ENCODE assay signal across 30 mouse cellular contexts in genomic region chr12:81101691-81102090, GRCm38 (mm10).
DNase-seq lines count a peak whose midpoint lies in the region; ATAC-seq lines count a peak whose summit lies in the region.
"Had no signal": no experiment of that assay in that cellular context is flagged by ENCODE, and none has a peak within 500 bp of the region (broad histone marks: within the 10 kb centered on the region; RNA-seq: fewer than 3 reads in every experiment).

No protein-coding gene starts in this region.

- no peaks in the 10 kb centered on the region for H3K27me3 ChIP-seq in midbrain, embryonic 10.5 days (ENCODE audit: low read depth, poor library complexity, severe bottlenecking)
- no peaks in the 10 kb centered on the region for H3K27me3 ChIP-seq in midbrain, embryonic 15.5 days (replicated peaks)
- H3K27me3 ChIP-seq: embryonic facial prominence, embryonic 15.5 days; forebrain, embryonic 15.5 days; heart, embryonic 13.5 days; hindbrain, embryonic 15.5 days; midbrain, embryonic 12.5 days had no signal

- H3K4me3 ChIP-seq in midbrain, embryonic 10.5 days, result no peak overlapping the region
- no peak overlapping the region for H3K4me3 ChIP-seq in midbrain, embryonic 15.5 days
- H3K4me3 ChIP-seq: embryonic facial prominence, embryonic 10.5 days; embryonic facial prominence, embryonic 15.5 days; forebrain, embryonic 15.5 days; heart, adult 2 months; heart, embryonic 13.5 days; hindbrain, embryonic 10.5 days; hindbrain, embryonic 15.5 days; kidney, embryonic 15.5 days; midbrain, embryonic 12.5 days had no signal

- H3K9me3 ChIP-seq in midbrain, embryonic 10.5 days (replicated peaks), result no peaks in the 10 kb centered on the region
- no peaks in the 10 kb centered on the region for H3K9me3 ChIP-seq in midbrain, embryonic 15.5 days
- H3K9me3 ChIP-seq: embryonic facial prominence, embryonic 10.5 days; embryonic facial prominence, embryonic 15.5 days; forebrain, embryonic 15.5 days; heart, embryonic 13.5 days; hindbrain, embryonic 10.5 days; hindbrain, embryonic 15.5 days; kidney, embryonic 15.5 days; midbrain, embryonic 12.5 days had no signal

- H3K27ac ChIP-seq in midbrain, embryonic 10.5 days (replicated peaks), result no peak overlapping the region
- no peak overlapping the region for H3K27ac ChIP-seq in midbrain, embryonic 15.5 days
- H3K27ac ChIP-seq: embryonic facial prominence, embryonic 10.5 days; embryonic facial prominence, embryonic 15.5 days; forebrain, embryonic 15.5 days; heart, adult 2 months; heart, embryonic 13.5 days; hindbrain, embryonic 10.5 days; hindbrain, embryonic 15.5 days; kidney, embryonic 15.5 days; liver, embryonic 14.5 days; midbrain, embryonic 12.5 days had no signal

- no peak overlapping the region for H3K4me2 ChIP-seq in midbrain, embryonic 15.5 days
- H3K4me2 ChIP-seq: embryonic facial prominence, embryonic 15.5 days; forebrain, embryonic 15.5 days; heart, embryonic 13.5 days; hindbrain, embryonic 15.5 days; kidney, embryonic 15.5 days; lung, embryonic 14.5 days; midbrain, embryonic 12.5 days had no signal

- H3K4me1 ChIP-seq in midbrain, embryonic 10.5 days, result peaks cover 13% of the 10 kb centered on the region
- H3K4me1 ChIP-seq in midbrain, embryonic 15.5 days, result peaks cover 9% of the 10 kb centered on the region; the same call in 1 of the 2 replicates
- H3K4me1 ChIP-seq: heart, embryonic 13.5 days; kidney, embryonic 15.5 days had no signal

- WGBS in midbrain, embryonic 10.5 days, result 89% methylated on average over 7 of the region's 7 CpGs
- 80% methylated on average over 7 of the region's 7 CpGs for WGBS in midbrain, embryonic 15.5 days

- no peak for ATAC-seq in midbrain, embryonic 15.5 days (replicated peaks)
- ATAC-seq in erythroblast, adult 5-6 weeks (replicated peaks; ENCODE audit: low FRiP score, poor library complexity, severe bottlenecking), result no peak
- ATAC-seq: activated CD4-positive, CD25-positive, alpha-beta regulatory T cell, adult 4 months; CD4-positive, CD25-positive, alpha-beta regulatory T cell, adult 4 months; forebrain, embryonic 15.5 days; inflammation-experienced regulatory T-cells, adult 6 months had no signal

- H3K36me3 ChIP-seq in midbrain, embryonic 10.5 days, result 0 out of 2 replicates have a peak, but pooled peaks cover 9% of the 10 kb centered on the region
- no peaks in the 10 kb centered on the region for H3K36me3 ChIP-seq in midbrain, embryonic 15.5 days (replicated peaks)
- H3K36me3 ChIP-seq: embryonic facial prominence, embryonic 15.5 days; forebrain, embryonic 15.5 days; heart, embryonic 13.5 days; hindbrain, embryonic 15.5 days; kidney, embryonic 15.5 days; midbrain, embryonic 12.5 days had no signal

- peak; percentile 44 for DNase-seq in adrenal gland, adult 8-10 months
- DNase-seq in adrenal gland, postnatal 25 days, result no peak
- peak; percentile 5 for DNase-seq in midbrain, embryonic 10.5 days (ENCODE audit: low spot score)
- DNase-seq in adrenal gland, postnatal 14 days, result peak; percentile 37
- DNase-seq in retina, postnatal 1 day, result no peak
- DNase-seq: cerebellum, adult 11-12 months; cerebellum, postnatal 10 days; gastrocnemius, postnatal 36 days; heart, adult 2 months; heart, postnatal 10 days; kidney, adult 18-20 months; kidney, postnatal 25 days; lung, embryonic 14.5 days; lung, postnatal 14 days; right cerebral cortex, postnatal 14 days; thymus, postnatal 4 days had no signal

- no peak overlapping the region for H3K9ac ChIP-seq in midbrain, embryonic 15.5 days
- H3K9ac ChIP-seq: embryonic facial prominence, embryonic 15.5 days; forebrain, embryonic 15.5 days; heart, embryonic 13.5 days; hindbrain, embryonic 15.5 days; kidney, embryonic 15.5 days; liver, embryonic 14.5 days; lung, embryonic 14.5 days; midbrain, embryonic 12.5 days had no signal

Comparison
In these comparisons a context has a peak if more than half of its experiments do, and no peak if none do; other contexts are left out.
1. DNase-seq: peak in adrenal gland, adult 8-10 months (single experiment), midbrain, embryonic 10.5 days (single experiment) and adrenal gland, postnatal 14 days (single experiment); none in adrenal gland, postnatal 25 days (single experiment) and retina, postnatal 1 day (single experiment).